Mouse (Mus musculus) thymus, postnatal 14 days (tissue): ENCODE measurements around the gene Cnih3.

Experiments used
- DNase-seq: peaks from one replicate; pipeline ENCODE4 v3.0.0; 2021

The Cnih3 gene

GRCm38 (mm10) chr1:181407281-181407680, 54.9 kb downstream of the Cnih3 start:
- no peak for DNase-seq

- no peak for DNase-seq
These were observed 55.9 kb downstream of the Cnih3 start for GRCm38 (mm10) chr1:181408086-181408975.

- DNase-seq, result no peak
These were observed 57.3 kb downstream of the Cnih3 start for GRCm38 (mm10) chr1:181409693-181410092.

- no peak for DNase-seq
These were observed 58.3 kb downstream of the Cnih3 start for GRCm38 (mm10) chr1:181410647-181411254.

GRCm38 (mm10) chr1:181414985-181415384, 62.6 kb downstream of the Cnih3 start:
- no peak for DNase-seq

GRCm38 (mm10) chr1:181416841-181417240, 64.4 kb downstream of the Cnih3 start:
- no peak for DNase-seq

- DNase-seq, result no peak
These were observed 65.6 kb downstream of the Cnih3 start for GRCm38 (mm10) chr1:181417937-181418523.

GRCm38 (mm10) chr1:181420080-181420536, 67.7 kb downstream of the Cnih3 start:
- no peak for DNase-seq

- no peak for DNase-seq
These were observed 70.4 kb downstream of the Cnih3 start for GRCm38 (mm10) chr1:181422796-181423195.

- no peak for DNase-seq
These were observed 72.5 kb downstream of the Cnih3 start for GRCm38 (mm10) chr1:181424922-181425321.

GRCm38 (mm10) chr1:181425388-181425787, 73.0 kb downstream of the Cnih3 start:
- DNase-seq, result no peak

GRCm38 (mm10) chr1:181426406-181426805, 74.0 kb downstream of the Cnih3 start:
- DNase-seq, result no peak

- DNase-seq, result no peak
These were observed 80.8 kb downstream of the Cnih3 start for GRCm38 (mm10) chr1:181433263-181433662.

GRCm38 (mm10) chr1:181435414-181435813, 83.0 kb downstream of the Cnih3 start:
- DNase-seq, result no peak

- no peak for DNase-seq
These were observed 88.7 kb downstream of the Cnih3 start for GRCm38 (mm10) chr1:181440982-181441603.

GRCm38 (mm10) chr1:181441654-181442241, 89.3 kb downstream of the Cnih3 start:
- DNase-seq, result no peak

GRCm38 (mm10) chr1:181445041-181445440, 92.6 kb downstream of the Cnih3 start:
- no peak for DNase-seq

- peak; percentile 29 for DNase-seq
These were observed 93.3 kb downstream of the Cnih3 start for GRCm38 (mm10) chr1:181445630-181446257.

- DNase-seq, result no peak
These were observed 94.2 kb downstream of the Cnih3 start for GRCm38 (mm10) chr1:181446591-181447114.

GRCm38 (mm10) chr1:181447576-181447975, 95.1 kb downstream of the Cnih3 start:
- no peak for DNase-seq

GRCm38 (mm10) chr1:181448041-181448440, 95.6 kb downstream of the Cnih3 start:
- no peak for DNase-seq

- DNase-seq, result no peak
These were observed 100.7 kb downstream of the Cnih3 start for GRCm38 (mm10) chr1:181453106-181453505.
